Mouse (Mus musculus): ENCODE measurements around the gene Tmcc3. TPM values are rescaled to one million over a fixed set of nuclear protein-coding genes. Genes with fewer than 3 reads are reported as not detected.

Tmcc3 gene
- polyA plus RNA-seq, 1 experiment from 2014 or later: 6.1 TPM

DNA sequence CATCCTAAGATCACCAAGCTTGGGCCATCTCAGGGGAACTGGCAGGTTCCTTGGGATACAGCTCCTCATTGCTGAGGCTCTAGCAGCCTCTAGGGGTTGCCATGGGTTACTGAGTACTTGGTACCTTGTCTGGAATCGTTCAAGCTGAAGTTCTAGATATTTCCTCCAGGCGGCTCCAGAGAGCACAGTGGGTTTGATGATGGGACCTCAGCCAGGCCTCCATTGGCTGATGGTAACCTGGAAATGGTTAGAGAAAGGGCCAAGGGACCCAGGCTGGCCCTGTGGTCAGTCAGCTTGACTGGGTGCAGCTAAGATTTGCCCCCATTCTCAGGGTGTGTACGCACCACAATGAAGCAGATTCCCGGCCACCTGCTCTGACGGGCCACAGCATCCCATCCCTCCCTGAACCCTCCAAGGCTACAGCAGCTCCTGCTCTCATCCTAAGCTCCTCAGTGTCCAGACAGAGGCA, 297.6 kb downstream of the Tmcc3 start:
- no peaks in the 10 kb centered on the region for H3K9me3 ChIP-seq (replicated peaks)
- ATAC-seq (ENCODE audit: low FRiP score): peak; percentile 73; the same call in 1 of the 2 replicates
- no peak overlapping the region for H3K4me3 ChIP-seq
- H3K27ac ChIP-seq: no peak overlapping the region
- no peaks in the 10 kb centered on the region for H3K4me1 ChIP-seq
- H3K36me3 ChIP-seq: no peaks in the 10 kb centered on the region
- H3K9ac ChIP-seq: no peak overlapping the region
- 60% methylated on average over 5 of the region's 5 CpGs for WGBS
- H3K27me3 ChIP-seq: no peaks in the 10 kb centered on the region; the same call in 1 of the 2 replicates
- no peak overlapping the region for H3K4me2 ChIP-seq (replicated peaks)

DNA sequence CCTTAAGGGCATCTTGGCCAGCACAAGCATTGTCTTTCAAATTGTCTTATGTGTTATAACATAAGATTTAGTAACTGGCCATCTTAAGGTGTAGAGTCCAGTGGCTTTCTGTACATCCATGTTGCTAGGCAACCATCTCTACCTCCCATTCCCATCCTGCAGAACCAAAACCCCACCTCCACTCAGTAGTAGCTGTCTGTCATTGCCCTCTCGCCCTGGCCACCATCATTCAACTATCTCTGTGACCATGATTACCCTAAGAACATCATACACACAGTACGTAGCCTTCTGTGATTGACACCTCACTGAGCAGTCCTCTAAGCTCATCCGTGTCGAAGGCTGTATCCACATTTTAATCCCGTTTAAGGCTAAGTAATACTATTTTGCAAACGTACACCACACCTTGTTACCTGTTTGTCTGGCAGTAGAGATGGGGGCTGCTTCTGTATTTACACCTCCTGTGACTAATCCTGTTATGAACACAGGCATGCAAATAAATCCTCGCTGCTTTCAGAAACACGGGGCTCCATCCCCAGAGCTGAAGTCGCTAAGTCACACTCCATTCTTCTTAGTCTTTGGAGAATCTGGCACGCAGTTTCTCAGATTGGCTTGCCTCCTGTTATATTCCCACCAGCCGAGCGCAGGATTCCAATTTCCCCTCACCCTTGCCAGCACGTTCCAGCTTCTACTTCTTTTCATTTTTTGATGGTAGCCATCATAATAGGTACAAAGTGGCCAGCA, 299.6 kb downstream of the Tmcc3 start:
- 72% methylated on average over 13 of the region's 13 CpGs for WGBS
- ATAC-seq (ENCODE audit: low FRiP score): no peak
- Histone ChIP-seq H3K4me2 (replicated peaks) (no peak overlapping the region), H3K36me3 (no peaks in the 10 kb centered on the region), H3K9me3 (replicated peaks) (no peaks in the 10 kb centered on the region), H3K4me3 (no peak overlapping the region), H3K27me3 (0 out of 2 replicates have a peak, but pooled peaks cover 3% of the 10 kb centered on the region), H3K4me1 (no peaks in the 10 kb centered on the region), H3K27ac (no peak overlapping the region), H3K9ac (no peak overlapping the region)

DNA sequence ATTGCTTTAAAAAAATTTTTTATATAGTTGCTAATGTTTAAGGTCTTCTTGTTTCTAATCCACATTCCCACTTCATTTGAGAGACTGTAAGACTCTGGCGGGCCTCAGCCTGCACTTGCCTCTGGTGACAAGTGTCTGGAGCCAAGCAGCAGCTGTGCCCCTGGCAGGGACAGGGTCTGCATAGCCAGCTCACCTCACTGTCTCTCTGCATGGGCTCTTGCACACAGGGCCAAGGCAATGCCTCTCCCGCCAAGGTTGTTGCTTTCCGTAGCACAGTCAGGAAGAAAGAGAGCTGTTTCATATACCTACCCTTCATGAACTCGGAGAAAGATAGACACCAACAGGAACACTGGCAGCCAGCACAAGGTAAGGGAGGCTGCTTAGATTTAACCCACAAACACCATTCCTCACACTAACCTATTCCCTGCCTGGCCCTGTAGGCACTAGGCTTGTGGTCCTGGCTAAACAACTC, 300.3 kb downstream of the Tmcc3 start:
- no peak overlapping the region for H3K9ac ChIP-seq
- ATAC-seq (ENCODE audit: low FRiP score): no peak
- H3K4me1 ChIP-seq: no peaks in the 10 kb centered on the region
- H3K27ac ChIP-seq: no peak overlapping the region
- no peaks in the 10 kb centered on the region for H3K36me3 ChIP-seq
- no peaks in the 10 kb centered on the region for H3K9me3 ChIP-seq (replicated peaks)
- no peak overlapping the region for H3K4me2 ChIP-seq (replicated peaks)
- H3K27me3 ChIP-seq: 0 out of 2 replicates have a peak, but pooled peaks cover 3% of the 10 kb centered on the region
- WGBS: 87% methylated on average over 4 of the region's 4 CpGs
- no peak overlapping the region for H3K4me3 ChIP-seq

DNA sequence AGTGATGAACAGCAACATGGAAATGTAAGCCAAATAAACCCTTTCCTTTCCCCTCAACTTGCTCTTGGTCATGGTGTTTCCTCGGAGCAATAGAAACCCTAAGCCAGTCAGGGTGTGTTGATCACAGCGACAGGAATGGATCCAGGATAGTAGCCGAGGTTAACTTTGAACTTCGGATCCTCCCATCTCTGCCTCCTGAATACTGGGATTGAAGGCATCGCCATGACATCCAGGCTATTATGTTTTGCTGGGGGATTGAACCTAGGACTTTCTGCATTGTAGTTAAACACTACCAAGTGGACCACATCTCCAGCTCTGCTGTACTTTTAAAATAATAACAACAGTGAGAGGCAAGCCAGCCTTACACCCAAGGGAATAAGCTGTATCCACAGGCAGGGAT, 307.8 kb downstream of the Tmcc3 start:
- 90% methylated on average over 5 of the region's 5 CpGs for WGBS
- peaks cover 13% of the 10 kb centered on the region for H3K27me3 ChIP-seq
- H3K9ac ChIP-seq: no peak overlapping the region
- H3K4me3 ChIP-seq: no peak overlapping the region
- no peaks in the 10 kb centered on the region for H3K36me3 ChIP-seq
- no peak for ATAC-seq (ENCODE audit: low FRiP score)
- H3K27ac ChIP-seq: no peak overlapping the region
- H3K4me1 ChIP-seq: peaks cover 35% of the 10 kb centered on the region
- no peak overlapping the region for H3K4me2 ChIP-seq (replicated peaks)
- no peaks in the 10 kb centered on the region for H3K9me3 ChIP-seq (replicated peaks)

DNA sequence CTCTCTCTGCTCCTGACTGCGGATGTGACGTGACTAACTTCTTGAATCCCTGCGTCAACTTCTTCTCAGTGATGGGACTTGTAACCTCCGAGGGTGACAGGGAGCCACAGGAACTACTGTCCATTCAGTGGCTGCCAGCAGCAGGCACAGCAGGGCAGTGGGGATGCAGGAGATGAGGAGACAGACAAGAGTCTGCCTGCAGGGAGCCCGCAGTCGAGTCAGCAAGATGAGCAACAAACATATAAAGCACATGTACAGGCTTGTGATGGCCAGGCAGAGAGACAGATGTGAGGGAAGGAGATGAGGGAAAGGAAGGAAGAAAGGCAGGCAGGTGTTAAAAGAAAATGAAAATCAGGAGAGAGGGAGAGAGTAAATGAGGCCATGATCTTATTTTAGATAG, 308.8 kb downstream of the Tmcc3 start:
- ATAC-seq (ENCODE audit: low FRiP score): no peak
- no peak overlapping the region for H3K4me2 ChIP-seq (replicated peaks)
- H3K27ac ChIP-seq: no peak overlapping the region

DNA sequence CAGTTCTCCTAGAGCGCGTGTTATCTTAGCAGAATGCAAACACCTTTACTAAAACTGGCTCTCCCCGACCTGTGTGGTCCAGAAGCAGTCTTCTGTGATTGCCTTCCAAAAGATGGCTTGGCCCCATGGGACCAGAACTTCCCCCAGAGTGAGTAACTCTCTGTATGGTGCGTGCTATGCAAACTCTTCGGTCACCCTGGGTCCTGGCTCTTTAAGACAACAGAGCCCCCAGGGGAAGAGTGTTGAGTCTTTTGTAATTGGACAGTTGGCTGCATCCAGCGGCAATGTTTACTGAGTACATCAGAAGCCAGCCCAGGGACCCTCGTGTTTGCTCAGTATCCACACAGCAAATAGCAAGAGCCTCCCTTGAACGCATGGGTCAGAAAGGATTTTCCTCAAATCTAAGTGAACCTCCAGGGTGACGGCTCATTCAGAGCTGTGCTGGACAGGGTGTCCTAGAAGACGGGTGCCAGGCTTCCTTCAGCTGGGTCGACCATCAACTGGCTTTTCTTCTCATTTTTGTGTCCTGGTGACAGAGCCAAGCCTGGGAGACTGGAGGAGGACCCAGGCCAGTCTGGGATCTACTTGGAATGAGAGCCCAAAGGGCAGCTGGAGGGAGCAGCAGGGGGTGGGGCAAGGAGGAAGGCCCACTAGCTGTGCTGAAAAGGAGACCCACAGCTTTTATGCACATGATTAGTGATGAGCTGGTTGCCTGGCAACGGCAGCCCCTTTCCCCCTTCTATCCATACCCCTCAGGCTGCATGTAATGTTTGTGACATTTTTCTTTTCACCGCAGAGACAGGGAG, 309.9 kb downstream of the Tmcc3 start:
- Histone ChIP-seq H3K36me3 (no peaks in the 10 kb centered on the region), H3K4me1 (peaks cover 35% of the 10 kb centered on the region), H3K27ac (peak overlapping the region; percentile 86), H3K9me3 (replicated peaks) (no peaks in the 10 kb centered on the region), H3K4me3 (peak overlapping the region; percentile 6; the same call in 1 of the 2 replicates), H3K9ac (no peak overlapping the region), H3K27me3 (peaks cover 15% of the 10 kb centered on the region), H3K4me2 (replicated peaks) (peak overlapping the region; percentile 46)
- ATAC-seq (ENCODE audit: low FRiP score): peak; percentile 86
- WGBS: 6% methylated on average over 13 of the region's 13 CpGs

More for the DNA sequence above, 308.8 kb downstream of the Tmcc3 start:
- Histone ChIP-seq H3K4me3 (no peak overlapping the region), H3K9me3 (replicated peaks) (no peaks in the 10 kb centered on the region), H3K4me1 (peaks cover 35% of the 10 kb centered on the region), H3K9ac (no peak overlapping the region), H3K36me3 (no peaks in the 10 kb centered on the region), H3K27me3 (peaks cover 11% of the 10 kb centered on the region)
- 46% methylated on average over 6 of the region's 6 CpGs for WGBS

DNA sequence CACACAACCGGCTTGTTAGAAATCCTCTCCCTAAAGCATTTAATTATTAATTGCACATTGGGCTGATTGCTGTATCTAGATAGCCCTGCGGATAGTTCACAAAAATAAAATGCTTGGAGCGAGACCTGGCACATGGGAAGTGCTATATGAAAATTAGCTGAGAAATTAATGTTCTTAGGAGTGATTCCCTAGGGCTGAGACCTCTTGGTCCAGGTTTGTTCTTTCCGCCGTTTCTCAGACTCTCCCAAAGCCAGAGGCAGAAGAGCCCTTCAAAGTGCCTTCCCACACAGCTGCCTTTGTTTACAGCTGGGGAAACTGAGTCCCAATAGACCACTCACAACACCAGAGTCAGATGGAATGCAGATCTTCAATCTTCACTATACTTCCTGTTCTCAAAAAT, 310.5 kb downstream of the Tmcc3 start:
- Histone ChIP-seq H3K36me3 (no peaks in the 10 kb centered on the region), H3K27ac (peak overlapping the region; percentile 86), H3K27me3 (peaks cover 20% of the 10 kb centered on the region), H3K9ac (no peak overlapping the region), H3K4me3 (no peak overlapping the region), H3K4me1 (peaks cover 35% of the 10 kb centered on the region), H3K9me3 (replicated peaks) (no peaks in the 10 kb centered on the region), H3K4me2 (replicated peaks) (peak overlapping the region; percentile 46)
- no peak; the same call in 1 of the 2 replicates for ATAC-seq (ENCODE audit: low FRiP score)
- 19% methylated on average over 5 of the region's 5 CpGs for WGBS

DNA sequence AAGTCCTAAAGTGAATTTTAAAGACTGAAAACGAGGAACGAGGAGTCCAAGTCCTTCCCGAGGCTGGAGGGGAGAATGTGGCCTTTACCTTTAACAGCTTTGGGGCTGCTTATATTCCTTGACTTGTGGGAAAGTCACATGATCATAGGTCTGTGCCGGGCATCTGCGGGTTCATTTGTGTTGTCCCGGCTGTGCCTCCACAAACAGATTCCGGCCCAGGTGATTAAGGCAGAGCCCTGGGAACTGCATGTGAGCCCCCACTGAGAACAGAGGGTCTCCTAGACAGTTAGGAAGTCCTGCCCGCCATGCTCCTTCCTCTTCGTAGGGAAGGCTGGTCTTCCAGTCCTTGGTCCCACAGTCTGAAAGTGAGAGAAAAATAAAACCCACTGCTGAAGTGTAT, 311.1 kb downstream of the Tmcc3 start:
- peak overlapping the region; percentile 86 for H3K27ac ChIP-seq
- no peak overlapping the region for H3K9ac ChIP-seq
- peak overlapping the region; percentile 28 for H3K4me2 ChIP-seq (replicated peaks)
- no peaks in the 10 kb centered on the region for H3K36me3 ChIP-seq
- ATAC-seq (ENCODE audit: low FRiP score): no peak
- peaks cover 35% of the 10 kb centered on the region for H3K4me1 ChIP-seq
- no peak overlapping the region for H3K4me3 ChIP-seq
- 20% methylated on average over 9 of the region's 9 CpGs for WGBS
- H3K27me3 ChIP-seq: peaks cover 25% of the 10 kb centered on the region
- no peaks in the 10 kb centered on the region for H3K9me3 ChIP-seq (replicated peaks)

DNA sequence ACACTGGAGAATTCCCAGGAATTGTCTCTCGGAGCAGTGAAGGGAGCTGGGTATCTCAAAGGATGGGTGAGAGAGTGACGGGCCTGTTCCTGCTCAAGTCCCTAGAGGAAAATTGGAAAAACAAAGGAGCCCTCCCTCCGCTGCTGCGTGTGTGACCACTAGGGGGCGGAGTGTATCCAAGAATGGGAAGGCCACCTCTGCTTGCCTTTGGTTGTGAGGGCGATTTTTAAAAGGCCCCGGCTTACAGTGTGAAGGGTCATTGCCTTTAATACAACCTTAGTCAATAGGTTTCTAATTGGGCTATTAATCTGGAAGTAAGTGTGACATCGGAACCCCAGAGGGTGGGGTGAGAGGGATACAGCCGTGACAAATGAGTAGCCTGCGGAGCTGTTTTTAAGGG, 311.9 kb downstream of the Tmcc3 start:
- Histone ChIP-seq H3K27ac (peak overlapping the region; percentile 86), H3K9ac (no peak overlapping the region), H3K36me3 (no peaks in the 10 kb centered on the region), H3K9me3 (replicated peaks) (no peaks in the 10 kb centered on the region), H3K4me3 (no peak overlapping the region), H3K4me2 (replicated peaks) (peak overlapping the region; percentile 28; the same call in 1 of the 2 replicates), H3K27me3 (peaks cover 25% of the 10 kb centered on the region), H3K4me1 (peaks cover 35% of the 10 kb centered on the region)
- ATAC-seq (ENCODE audit: low FRiP score): peak; percentile 57
- WGBS: 4% methylated on average over 10 of the region's 10 CpGs

DNA sequence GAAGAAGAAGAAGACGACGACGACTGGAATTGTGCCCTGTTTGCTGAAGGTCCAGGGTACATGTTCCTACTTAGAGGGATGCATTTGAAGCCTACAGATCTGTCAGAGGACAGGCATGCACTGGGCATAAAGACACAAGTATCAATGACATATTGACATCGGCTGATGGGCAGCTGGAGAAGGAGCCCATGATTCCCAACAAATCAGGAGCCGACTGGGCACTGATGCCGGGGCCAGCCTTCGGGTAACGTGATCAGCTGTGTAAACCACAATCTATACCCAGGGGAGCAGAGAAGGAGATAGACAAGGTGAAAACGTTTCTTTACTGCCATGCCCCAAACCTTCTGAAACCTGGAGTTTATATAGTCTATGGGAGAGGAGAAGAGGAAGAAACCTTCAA, 313.3 kb downstream of the Tmcc3 start:
- H3K36me3 ChIP-seq: no peaks in the 10 kb centered on the region
- H3K9me3 ChIP-seq (replicated peaks): no peaks in the 10 kb centered on the region
- H3K4me2 ChIP-seq (replicated peaks): no peak overlapping the region
- peaks cover 35% of the 10 kb centered on the region for H3K4me1 ChIP-seq
- no peak overlapping the region for H3K9ac ChIP-seq
- no peak for ATAC-seq (ENCODE audit: low FRiP score)
- WGBS: 81% methylated on average over 9 of the region's 9 CpGs
- H3K27me3 ChIP-seq: peaks cover 22% of the 10 kb centered on the region
- H3K4me3 ChIP-seq: no peak overlapping the region
- no peak overlapping the region for H3K27ac ChIP-seq

DNA sequence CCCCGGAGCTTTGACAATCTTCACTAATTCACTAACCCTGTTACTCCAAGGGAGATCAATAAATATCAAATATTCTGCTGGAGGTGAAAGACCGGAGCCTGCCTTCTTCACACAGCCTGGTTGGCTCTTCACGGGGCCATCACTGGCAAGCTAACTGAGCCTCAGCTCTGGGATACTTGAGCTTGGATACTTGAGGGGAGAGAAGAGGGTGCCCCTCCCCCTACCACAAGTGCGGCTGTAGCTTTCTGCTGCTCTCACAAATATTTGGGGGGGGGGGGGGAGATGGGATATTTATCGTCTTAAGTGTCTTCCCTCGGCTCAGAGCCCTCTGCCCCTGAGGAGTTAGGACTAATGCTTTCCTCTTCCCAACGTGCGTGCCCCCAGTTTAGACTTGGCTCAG, 313.9 kb downstream of the Tmcc3 start:
- Histone ChIP-seq H3K27me3 (peaks cover 16% of the 10 kb centered on the region; the same call in 1 of the 2 replicates), H3K9me3 (replicated peaks) (no peaks in the 10 kb centered on the region), H3K4me2 (replicated peaks) (no peak overlapping the region), H3K9ac (no peak overlapping the region), H3K4me1 (peaks cover 33% of the 10 kb centered on the region), H3K27ac (no peak overlapping the region), H3K36me3 (no peaks in the 10 kb centered on the region), H3K4me3 (no peak overlapping the region)
- WGBS: 74% methylated on average over 8 of the region's 8 CpGs
- no peak for ATAC-seq (ENCODE audit: low FRiP score)

DNA sequence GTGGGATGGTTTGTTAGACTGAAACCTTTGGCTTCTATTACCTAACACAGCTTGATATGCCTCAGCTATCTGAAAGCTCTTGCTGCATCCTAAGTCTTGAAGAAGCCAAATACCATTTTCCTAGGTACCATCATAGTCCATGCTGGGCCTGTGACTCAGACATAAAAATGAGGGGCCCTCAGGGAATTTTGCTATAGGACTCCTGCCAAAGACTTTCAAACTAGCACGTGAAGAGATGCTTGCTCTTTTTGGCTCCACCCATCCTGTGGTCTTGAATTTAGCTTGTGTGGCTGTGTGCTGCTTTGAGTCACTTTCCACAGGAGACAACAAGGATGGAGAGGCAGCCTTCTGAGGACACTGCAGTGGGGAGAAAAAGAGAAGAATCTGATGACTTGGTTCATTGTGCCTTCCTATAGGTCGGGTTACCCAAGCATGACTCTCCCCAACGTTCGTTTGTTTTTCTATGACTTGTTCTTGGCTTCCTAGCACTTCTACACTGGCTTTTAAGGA, 319.1 kb downstream of the Tmcc3 start:
- 52% methylated on average over 4 of the region's 4 CpGs for WGBS
- Histone ChIP-seq H3K9ac (no peak overlapping the region), H3K4me1 (no peaks in the 10 kb centered on the region), H3K27ac (no peak overlapping the region), H3K36me3 (no peaks in the 10 kb centered on the region), H3K9me3 (replicated peaks) (no peaks in the 10 kb centered on the region), H3K27me3 (0 out of 2 replicates have a peak, but pooled peaks cover 14% of the 10 kb centered on the region), H3K4me3 (no peak overlapping the region), H3K4me2 (replicated peaks) (no peak overlapping the region)
- ATAC-seq (ENCODE audit: low FRiP score): no peak
